Mouse (Mus musculus) CH12.LX (cell line): ENCODE results near the gene Sugt1.
A peak's percentile ranks its signal among the peaks of the same experiment; 100 is the strongest.

Source experiments
- BHLHE40 ChIP-seq: IDR thresholded peaks from 2 replicates; pipeline ENCODE4 v1.6.1; 2011; ENCODE audit warnings: mild to moderate bottlenecking, low read depth, low read length, improper control_type of control experiment
- CTCF ChIP-seq, 2 experiments: IDR thresholded peaks in 1 of 2; conservative IDR thresholded peaks in 1 of 2; 2 replicates each; pipeline ENCODE4 v1.5.1; 2011 to 2012; ENCODE audit warnings: low read depth in 2 of 2, low read length in 2 of 2, improper control_type of control experiment in 1 of 2, inconsistent platforms in 1 of 2, mild to moderate bottlenecking in 1 of 2, moderate library complexity in 1 of 2
- EP300 ChIP-seq: IDR thresholded peaks from 2 replicates; pipeline ENCODE4 v1.6.1; 2011; ENCODE audit warnings: low read length, improper control_type of control experiment
- GABPA ChIP-seq: IDR thresholded peaks from 2 replicates; pipeline ENCODE4 v1.6.1; 2012; ENCODE audit warnings: low read depth, low read length, improper control_type of control experiment, inconsistent platforms; ENCODE audit not compliant: insufficient replicate concordance
- POLR2AphosphoS2 ChIP-seq: IDR thresholded peaks from 2 replicates; pipeline ENCODE4 v1.6.1; 2011; ENCODE audit warnings: low read depth, low read length, improper control_type of control experiment
- RAD21 ChIP-seq: IDR thresholded peaks from 2 replicates; pipeline ENCODE4 v1.6.1; 2011; ENCODE audit warnings: low read depth, mild to moderate bottlenecking, low read length, improper control_type of control experiment, moderate library complexity
- TCF12 ChIP-seq: IDR thresholded peaks from 2 replicates; pipeline ENCODE4 v1.6.1; 2014; ENCODE audit warnings: low read depth, mild to moderate bottlenecking, inconsistent platforms, low read length, improper control_type of control experiment
- UBTF ChIP-seq: IDR thresholded peaks from 2 replicates; pipeline ENCODE4 v1.6.1; 2012; ENCODE audit warnings: low read depth, mild to moderate bottlenecking, inconsistent platforms, low read length, improper control_type of control experiment, moderate library complexity
- ZC3H11A ChIP-seq: IDR thresholded peaks from 2 replicates; pipeline ENCODE4 v1.6.1; 2012; ENCODE audit warnings: low read depth, mild to moderate bottlenecking, inconsistent platforms, low read length, improper control_type of control experiment
- ZNF384 ChIP-seq: IDR thresholded peaks from 2 replicates; pipeline ENCODE4 v1.6.1; 2012; ENCODE audit warnings: low read depth, low read length, improper control_type of control experiment, inconsistent platforms

- TF ChIP-seq POLR2AphosphoS2 (no peak), RAD21 (peak; percentile 66), ZC3H11A (peak; percentile 23; the same call in 1 of the 2 replicates), CTCF (conservative IDR thresholded peaks at IDR 0.05 in 1 of 2, IDR thresholded peaks at IDR 0.05 in 1 of 2; ENCODE audit: low read depth in 2 of 2, low read length in 2 of 2) (peak; percentile 12 to 61; a peak in 2 of 4 replicates), GABPA (no peak), UBTF (no peak), TCF12 (no peak), EP300 (no peak), ZNF384 (no peak), BHLHE40 (no peak)
These were observed 29.8 kb downstream of the Sugt1 start for GRCm38 (mm10) chr14:79617121-79617828.
